Mouse (Mus musculus) layer of hippocampus, postnatal 25 days (tissue): ENCODE data around the gene Ikzf4. TPM values are rescaled to one million over a fixed set of nuclear protein-coding genes. Genes with fewer than 3 reads are reported as not detected.
"Not testable (repeated sequence)": the region's sequence is repeated elsewhere in the genome, so short reads cannot be mapped to it uniquely, and the experiment has no call there.

Experiments used
- DNase-seq, 2 experiments: peaks; one replicate each; pipeline ENCODE4 v3.0.0; 2022; ENCODE audit warnings: mixed read lengths in 2 of 2, low spot score in 1 of 2; ENCODE audit errors: extremely low spot score in 1 of 2
- total RNA-seq, 2 experiments: library from RNA; stranded (reverse); gene quantifications; 2 replicates each; pipeline ENCODE4 v1.2.3; 2021

Ikzf4 gene
- total RNA-seq, 2 experiments from 2014 or later, result 10.7 to 17.2 TPM

- DNase-seq, result not testable (repeated sequence)
Observed at GRCm38 (mm10) chr10:128613820-128614219, 32.0 kb downstream of the Ikzf4 start.

DNA sequence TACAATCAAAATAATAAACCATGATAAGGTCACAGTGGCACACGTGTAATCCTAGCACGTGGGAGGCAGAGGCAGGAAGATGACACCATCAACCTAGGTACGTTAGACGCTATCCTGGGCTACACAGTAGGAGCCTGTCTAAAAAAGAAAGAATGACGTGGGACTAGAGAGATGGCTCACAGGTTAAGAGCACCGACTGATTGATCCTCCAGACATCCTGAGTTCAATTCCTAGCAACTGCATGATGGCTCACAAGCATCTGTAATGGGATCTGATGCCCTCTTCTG lies 32.7 kb downstream of the Ikzf4 start:
- no peak for DNase-seq

GRCm38 (mm10) chr10:128612433-128613153 lies 33.2 kb downstream of the Ikzf4 start:
- DNase-seq, result peak; percentile 61 to 89

GRCm38 (mm10) chr10:128606483-128606882 lies 39.3 kb downstream of the Ikzf4 start:
- no peak for DNase-seq

DNA sequence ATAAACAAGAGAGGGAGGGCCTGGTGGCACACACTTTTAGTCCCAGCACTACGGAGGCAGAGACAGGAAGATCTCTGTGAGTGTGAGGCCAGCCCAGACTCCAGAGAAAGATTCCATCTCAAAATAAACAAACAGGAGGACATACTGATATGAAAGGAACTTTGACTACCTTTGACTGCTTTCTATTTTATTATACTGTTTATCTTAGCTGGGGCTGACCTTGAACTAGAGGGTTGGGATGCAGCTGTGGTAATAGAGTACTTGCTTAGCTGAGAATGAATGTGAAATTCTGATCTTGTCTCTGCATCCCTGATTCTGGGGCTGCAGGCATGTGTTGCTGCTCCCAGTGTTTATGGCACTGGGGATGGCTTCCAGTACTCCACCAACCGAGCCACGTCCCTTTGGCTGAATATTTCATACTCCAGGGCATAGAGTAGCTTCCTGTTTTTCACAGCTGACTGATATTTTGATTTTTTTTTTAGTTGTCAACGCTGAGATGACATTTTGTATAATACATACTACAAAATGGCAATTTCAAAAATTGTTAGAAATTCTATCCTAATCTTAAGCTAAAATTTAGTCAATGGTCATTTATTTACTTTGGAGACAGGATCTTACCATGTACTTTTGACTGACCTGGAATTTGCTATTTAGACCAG lies 43.2 kb downstream of the Ikzf4 start:
- no peak for DNase-seq

GRCm38 (mm10) chr10:128601499-128601898 lies 44.3 kb downstream of the Ikzf4 start:
- DNase-seq, result no peak

DNA sequence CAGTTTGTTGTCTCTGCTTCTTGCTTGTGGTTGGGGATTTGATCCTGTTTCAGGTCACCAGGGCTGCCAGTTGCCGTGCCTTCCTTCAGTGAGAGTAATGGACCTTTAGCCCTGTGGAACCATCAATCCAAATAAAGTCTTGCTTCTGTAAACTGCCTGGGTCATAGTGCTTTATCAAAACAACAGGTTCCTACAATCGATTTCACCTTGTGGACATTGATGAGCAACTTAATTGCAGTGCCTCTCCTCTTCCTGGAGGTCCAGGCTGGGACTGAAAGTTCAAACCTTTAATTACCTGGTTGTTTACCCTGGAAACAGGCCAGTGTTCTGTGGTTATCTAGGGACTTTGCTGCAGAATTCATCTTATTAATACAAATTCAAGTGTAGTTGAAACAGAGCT lies 47.3 kb downstream of the Ikzf4 start:
- DNase-seq, result no peak

GRCm38 (mm10) chr10:128592797-128593196 lies 53.0 kb downstream of the Ikzf4 start:
- DNase-seq, result no peak

DNA sequence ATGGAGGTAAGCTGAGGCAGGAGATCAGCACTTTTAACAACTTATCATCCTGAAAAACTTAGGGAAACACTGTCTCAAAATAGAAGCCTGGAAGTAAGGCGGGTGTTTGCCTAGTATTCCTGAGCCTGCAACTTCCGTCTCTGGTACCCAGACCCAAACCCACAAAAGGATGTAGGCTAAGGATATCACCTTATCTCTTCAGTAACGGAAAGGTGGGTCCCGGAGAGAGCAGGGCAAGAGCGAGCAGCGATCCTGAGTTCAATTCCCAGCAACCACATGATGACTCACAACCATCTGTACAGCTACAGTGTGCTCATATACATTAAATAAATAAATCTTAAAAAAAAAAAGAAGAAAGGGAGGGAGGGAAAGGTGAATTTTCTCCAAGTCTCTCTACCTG lies 54.4 kb downstream of the Ikzf4 start:
- DNase-seq, result no peak

GRCm38 (mm10) chr10:128590193-128590690 lies 55.5 kb downstream of the Ikzf4 start:
- peak; percentile 33 to 66 for DNase-seq

- no peak for DNase-seq
Observed at GRCm38 (mm10) chr10:128589464-128590192, 56.2 kb downstream of the Ikzf4 start, which contains the start of gene Erbb3. Gene Erbb3 (minus strand): TSS chr10:128589652.

DNA sequence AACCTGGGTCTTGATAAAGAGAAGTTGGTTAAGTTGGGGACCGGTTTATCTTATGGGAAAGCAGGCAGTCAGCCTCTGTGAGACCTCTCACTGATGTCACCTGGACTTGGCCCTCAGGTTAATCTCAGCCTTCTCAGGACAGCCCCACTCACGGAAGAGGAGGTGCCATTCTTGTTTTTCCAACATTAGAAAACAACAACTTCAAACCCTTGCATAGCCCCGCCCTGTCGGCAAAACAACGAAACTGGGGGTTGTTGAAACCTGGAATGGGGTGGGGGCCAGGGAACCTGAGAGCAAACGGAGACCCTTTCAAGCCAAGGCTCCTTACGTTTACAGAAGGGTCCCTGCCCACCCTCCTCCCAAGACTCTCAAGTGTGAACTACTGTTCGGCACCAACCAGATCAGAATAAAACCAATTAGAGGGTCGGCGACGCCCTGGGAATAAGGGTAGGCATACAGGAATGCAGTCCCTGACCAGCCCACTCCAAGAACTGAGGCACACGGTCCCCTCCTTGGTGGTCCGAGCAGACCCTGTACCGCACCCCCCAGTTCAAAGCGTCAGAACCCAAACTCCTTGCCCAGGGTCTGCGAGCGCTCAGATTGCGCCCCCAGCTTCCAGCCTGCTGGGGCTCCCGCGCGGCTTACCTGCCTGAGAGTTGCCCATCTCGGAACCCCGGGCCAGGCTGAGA lies 56.9 kb downstream of the Ikzf4 start:
- DNase-seq, result no peak

GRCm38 (mm10) chr10:128588136-128588535 lies 57.7 kb downstream of the Ikzf4 start:
- DNase-seq, result no peak

DNA sequence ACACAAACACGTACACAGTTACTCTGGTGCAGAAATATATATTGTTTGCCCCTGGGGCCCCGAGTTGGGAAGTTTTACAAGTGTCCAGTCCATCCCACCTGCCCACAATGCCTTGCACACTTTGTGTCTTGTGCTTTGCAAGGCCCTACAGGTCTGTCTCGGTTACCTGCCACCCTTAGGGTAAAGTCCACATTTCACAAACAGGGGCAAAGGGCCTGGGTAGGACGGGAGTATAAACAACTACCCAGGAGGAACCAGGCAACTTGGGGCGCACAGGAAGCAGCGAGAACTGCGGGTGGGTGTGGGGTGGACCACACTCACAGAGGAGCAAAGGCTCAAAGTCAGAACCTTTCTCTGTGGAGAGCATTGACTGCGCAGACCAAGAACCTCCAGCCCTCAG lies 58.1 kb downstream of the Ikzf4 start:
- no peak for DNase-seq

GRCm38 (mm10) chr10:128587120-128587519 lies 58.7 kb downstream of the Ikzf4 start:
- DNase-seq, result no peak

DNA sequence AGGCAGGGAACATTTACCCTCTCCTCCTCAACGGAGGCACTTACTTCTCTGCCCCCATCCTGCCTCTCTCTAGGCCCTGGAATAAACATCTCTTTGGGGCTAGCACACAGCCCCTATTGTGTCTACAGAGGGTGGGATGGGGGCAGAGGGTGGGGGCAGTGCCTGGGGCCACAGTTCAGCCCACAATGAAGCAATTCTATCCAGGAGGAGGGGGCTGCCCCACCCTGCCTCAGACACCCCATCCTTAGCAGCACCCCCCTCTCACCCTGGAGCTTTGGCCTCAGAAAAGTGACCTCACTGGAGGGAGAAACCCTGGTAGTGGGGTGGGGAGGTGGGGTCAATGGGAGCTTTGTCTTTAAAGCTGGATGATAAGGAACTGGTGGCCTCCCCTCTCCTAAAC lies 59.2 kb downstream of the Ikzf4 start:
- no peak for DNase-seq

- DNase-seq, result no peak
Observed at GRCm38 (mm10) chr10:128584386-128584785, 61.4 kb downstream of the Ikzf4 start.

GRCm38 (mm10) chr10:128583644-128584043 lies 62.1 kb downstream of the Ikzf4 start:
- no peak for DNase-seq
